Mouse (Mus musculus) lung, postnatal 0 days (tissue): Measurements from ENCODE around the gene Frmd4a. TPM values are rescaled to one million over a fixed set of nuclear protein-coding genes. Genes with fewer than 3 reads are reported as not detected.

ENCODE experiments used
- ATAC-seq: fragments of 200-750 bp; cut with Nextera tagmentation; 2 replicates; pipeline ENCODE4 v1.8.0; 2017; ENCODE audit warnings: moderate library complexity
- DNase-seq: peaks from one replicate; pipeline ENCODE4 v3.0.0-alpha.2; 2016; ENCODE audit warnings: low spot score
- H3K27ac ChIP-seq: fragments of 300-500 bp; sonication (generic); 2 replicates; pipeline ENCODE4 v1.5.1; 2014; ENCODE audit warnings: antibody characterized with exemption, mild to moderate bottlenecking, low read length, mixed read lengths
- H3K27me3 ChIP-seq: fragments of 300-500 bp; sonication (generic); replicated peaks from 2 replicates; pipeline ENCODE4 v1.6.1; 2014; ENCODE audit warnings: low read length, mixed read lengths; ENCODE audit not compliant: insufficient read depth
- H3K36me3 ChIP-seq: fragments of 300-500 bp; sonication (generic); 2 replicates; pipeline ENCODE4 v1.6.1; 2014; ENCODE audit warnings: low read length, mixed read lengths; ENCODE audit not compliant: insufficient read depth
- H3K4me1 ChIP-seq: fragments of 300-500 bp; sonication (generic); 2 replicates; pipeline ENCODE4 v1.6.1; 2014; ENCODE audit warnings: antibody characterized with exemption, low read depth, low read length, mixed read lengths; ENCODE audit not compliant: insufficient read depth
- H3K4me2 ChIP-seq: fragments of 300-500 bp; sonication (generic); replicated peaks from 2 replicates; pipeline ENCODE4 v1.6.1; 2014; ENCODE audit warnings: low read depth, mild to moderate bottlenecking, low read length, moderate library complexity, mixed read lengths
- H3K4me3 ChIP-seq: fragments of 300-500 bp; sonication (generic); 2 replicates; pipeline ENCODE4 v1.5.1; 2014; ENCODE audit warnings: low read depth, low read length
- H3K9ac ChIP-seq: fragments of 300-500 bp; sonication (generic); replicated peaks from 2 replicates; pipeline ENCODE4 v1.6.1; 2014; ENCODE audit warnings: low read depth, mild to moderate bottlenecking
- H3K9me3 ChIP-seq: fragments of 300-500 bp; sonication (generic); 2 replicates; pipeline ENCODE4 v1.6.1; 2016; ENCODE audit warnings: low read length, mixed read lengths
- CTCF ChIP-seq: IDR thresholded peaks from 2 replicates; pipeline ENCODE4 v1.5.1; 2016; ENCODE audit warnings: antibody characterized with exemption, mild to moderate bottlenecking
- EP300 ChIP-seq: IDR thresholded peaks from 2 replicates; pipeline ENCODE4 v1.6.1; 2016; ENCODE audit warnings: antibody characterized with exemption, mild to moderate bottlenecking, control low read depth
- WGBS: fragments of 180-500 bp; shearing (Covaris S2); extraction: QIAGEN DNeasy Blood & Tissue Kit; methylation state at CpG from one replicate; pipeline ENCODE4 v1.1.7; 2014; 5-methylcytosine and 5-hydroxymethylcytosine counted together
- polyA plus RNA-seq: library from polyadenylated mRNA; unstranded; fragments of >200 nt; fragmentation: Nextera tagmentation; extraction: Ambion mirVana; gene quantifications from 2 replicates; pipeline ENCODE4 v1.2.1, GENCODE M21; 2015

Gene Frmd4a
- polyA plus RNA-seq, 1 experiment from 2014 or later, result 15.8 TPM

DNA sequence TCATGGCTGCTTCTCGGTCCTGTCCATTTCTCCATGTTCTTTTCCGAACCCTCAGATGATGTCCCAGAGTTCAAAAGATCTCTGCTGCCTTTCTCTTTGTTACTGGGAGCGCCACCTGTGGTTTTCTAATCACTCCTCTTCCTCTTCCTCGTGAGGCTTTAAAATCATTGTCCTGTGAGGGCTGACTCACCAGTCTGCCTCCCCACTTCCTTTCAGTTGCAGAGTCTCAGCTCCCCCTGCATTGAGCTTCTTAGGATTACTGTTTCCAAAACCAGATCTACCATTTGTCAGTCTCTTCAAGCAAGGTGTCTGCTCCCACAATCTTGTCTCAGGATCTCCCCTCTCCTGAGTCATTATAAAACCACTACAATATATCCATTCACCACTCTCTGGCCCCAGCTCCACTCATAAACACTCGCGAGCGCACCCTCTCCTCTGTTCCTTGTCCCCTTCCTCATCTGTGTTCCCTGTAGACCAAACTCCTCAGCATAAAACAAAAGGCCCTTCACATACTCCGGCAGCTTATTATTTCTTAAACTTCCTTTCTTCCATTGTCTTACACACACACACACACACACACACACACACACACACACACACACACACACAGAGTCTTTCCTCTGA is 392.4 kb downstream of the Frmd4a start:
- Histone ChIP-seq H3K4me2 (no peak overlapping the region), H3K4me1 (peaks cover 6% of the 10 kb centered on the region; the same call in 1 of the 2 replicates), H3K36me3 (no peaks in the 10 kb centered on the region), H3K27ac (peak overlapping the region; percentile 26), H3K9ac (no peak overlapping the region), H3K9me3 (no peaks in the 10 kb centered on the region), H3K27me3 (no peaks in the 10 kb centered on the region), H3K4me3 (no peak overlapping the region)
- DNase-seq, result peak; percentile 27
- 50% methylated on average over 8 of the region's 8 CpGs for WGBS
- TF ChIP-seq EP300 (0 out of 2 replicates have a peak, but pooled peaks have one; percentile 12), CTCF (peak; percentile 6; the same call in 1 of the 2 replicates)
- peak; percentile 55 for ATAC-seq

GRCm38 (mm10) chr2:4412870-4413595 is 395.5 kb downstream of the Frmd4a start:
- no peaks in the 10 kb centered on the region for H3K9me3 ChIP-seq
- peak; percentile 73 for DNase-seq
- H3K4me2 ChIP-seq, result no peak overlapping the region
- peaks cover 6% of the 10 kb centered on the region; the same call in 1 of the 2 replicates for H3K4me1 ChIP-seq
- TF ChIP-seq CTCF (no peak), EP300 (peak; percentile 28; the same call in 1 of the 2 replicates)
- no peaks in the 10 kb centered on the region for H3K27me3 ChIP-seq
- H3K27ac ChIP-seq, result no peak overlapping the region
- no peaks in the 10 kb centered on the region for H3K36me3 ChIP-seq
- no peak overlapping the region for H3K4me3 ChIP-seq
- ATAC-seq, result peak; percentile 76
- H3K9ac ChIP-seq, result no peak overlapping the region
- 28% methylated on average over 5 of the region's 5 CpGs for WGBS

- H3K9ac ChIP-seq, result no peak overlapping the region
- no peaks in the 10 kb centered on the region for H3K9me3 ChIP-seq
- no peak for DNase-seq
- ATAC-seq, result no peak
- H3K36me3 ChIP-seq, result no peaks in the 10 kb centered on the region
- TF ChIP-seq CTCF, result no peak
- TF ChIP-seq EP300, result no peak
- H3K4me2 ChIP-seq, result no peak overlapping the region
- peaks cover 6% of the 10 kb centered on the region; the same call in 1 of the 2 replicates for H3K4me1 ChIP-seq
- no peak overlapping the region for H3K4me3 ChIP-seq
- no peak overlapping the region for H3K27ac ChIP-seq
- WGBS, result 57% methylated on average over 16 of the region's 16 CpGs
- H3K27me3 ChIP-seq, result no peaks in the 10 kb centered on the region
Measured at GRCm38 (mm10) chr2:4413596-4414335, 396.2 kb downstream of the Frmd4a start.

DNA sequence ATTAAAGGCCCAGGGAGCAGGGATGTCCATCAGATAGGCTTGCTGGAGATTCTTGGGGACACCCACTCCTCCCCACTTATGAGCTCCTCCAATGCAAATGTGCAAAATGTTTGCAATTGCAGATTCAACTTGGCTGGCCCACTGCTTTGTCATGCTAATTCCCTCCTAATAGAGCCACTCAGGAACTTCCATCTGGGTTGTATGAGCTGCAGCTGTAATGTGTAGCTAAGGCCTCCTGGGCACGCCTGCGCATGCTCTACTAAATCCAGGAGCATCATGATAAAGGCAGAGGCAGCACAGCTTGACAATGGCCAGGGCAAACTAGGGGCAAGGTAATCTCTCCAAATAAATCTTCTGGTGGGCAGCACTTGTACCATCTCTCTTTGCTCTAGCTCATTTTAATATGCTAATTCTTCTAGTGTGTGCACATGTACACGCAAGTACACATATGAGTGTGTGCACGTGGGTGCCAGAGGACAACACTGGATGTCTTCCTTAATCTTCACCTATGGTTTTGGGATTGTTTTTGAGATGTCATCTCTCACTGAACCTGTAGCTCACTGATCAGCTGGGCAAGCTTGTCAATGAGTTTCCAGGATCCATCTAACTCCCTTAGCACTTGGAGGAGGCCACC is 403.3 kb downstream of the Frmd4a start:
- Histone ChIP-seq H3K36me3 (no peaks in the 10 kb centered on the region), H3K4me3 (no peak overlapping the region), H3K27me3 (no peaks in the 10 kb centered on the region), H3K4me2 (no peak overlapping the region), H3K4me1 (no peaks in the 10 kb centered on the region), H3K27ac (no peak overlapping the region), H3K9me3 (no peaks in the 10 kb centered on the region), H3K9ac (no peak overlapping the region)
- ATAC-seq, result no peak
- DNase-seq, result no peak
- WGBS, result 95% methylated on average over 4 of the region's 4 CpGs
- TF ChIP-seq EP300, result no peak

- ATAC-seq (peak; percentile 38), DNase-seq (peak; percentile 32)
- TF ChIP-seq EP300, result no peak
- TF ChIP-seq CTCF, result no peak
- Histone ChIP-seq H3K27me3 (no peaks in the 10 kb centered on the region), H3K36me3 (no peaks in the 10 kb centered on the region), H3K4me2 (no peak overlapping the region), H3K4me3 (no peak overlapping the region), H3K4me1 (no peaks in the 10 kb centered on the region), H3K9ac (no peak overlapping the region), H3K9me3 (no peaks in the 10 kb centered on the region), H3K27ac (no peak overlapping the region)
- 26% methylated on average over 2 of the region's 2 CpGs for WGBS
Measured at GRCm38 (mm10) chr2:4421757-4422156, 404.2 kb downstream of the Frmd4a start.

- Histone ChIP-seq H3K9me3 (no peaks in the 10 kb centered on the region), H3K4me3 (no peak overlapping the region), H3K9ac (no peak overlapping the region), H3K27me3 (no peaks in the 10 kb centered on the region), H3K36me3 (no peaks in the 10 kb centered on the region), H3K4me1 (no peaks in the 10 kb centered on the region), H3K27ac (no peak overlapping the region), H3K4me2 (no peak overlapping the region)
- no peak for DNase-seq
- no peak for TF ChIP-seq CTCF
- no peak for TF ChIP-seq EP300
- ATAC-seq, result no peak
- WGBS, result 68% methylated on average over 6 of the region's 6 CpGs
Measured at GRCm38 (mm10) chr2:4423896-4424295, 406.4 kb downstream of the Frmd4a start.
